Mouse (Mus musculus): ENCODE results near the gene Mvd. TPM values are rescaled to one million over a fixed set of nuclear protein-coding genes. Genes with fewer than 3 reads are reported as not detected.

The Mvd gene
- 10.3 TPM for polyA plus RNA-seq (2017; shearing (Covaris generic))

GRCm38 (mm10) chr8:122443262-122444006 lies at the start of gene Mvd:
Mvd (minus strand) TSS chr8:122443422.

GRCm38 (mm10) chr8:122475580-122476320 lies 32.5 kb upstream of the Mvd start, which contains the start of the genes Rnf166 and Ctu2:
Rnf166 (minus strand) TSS chr8:122476064.
Ctu2 (plus strand) TSS chr8:122476143.

DNA sequence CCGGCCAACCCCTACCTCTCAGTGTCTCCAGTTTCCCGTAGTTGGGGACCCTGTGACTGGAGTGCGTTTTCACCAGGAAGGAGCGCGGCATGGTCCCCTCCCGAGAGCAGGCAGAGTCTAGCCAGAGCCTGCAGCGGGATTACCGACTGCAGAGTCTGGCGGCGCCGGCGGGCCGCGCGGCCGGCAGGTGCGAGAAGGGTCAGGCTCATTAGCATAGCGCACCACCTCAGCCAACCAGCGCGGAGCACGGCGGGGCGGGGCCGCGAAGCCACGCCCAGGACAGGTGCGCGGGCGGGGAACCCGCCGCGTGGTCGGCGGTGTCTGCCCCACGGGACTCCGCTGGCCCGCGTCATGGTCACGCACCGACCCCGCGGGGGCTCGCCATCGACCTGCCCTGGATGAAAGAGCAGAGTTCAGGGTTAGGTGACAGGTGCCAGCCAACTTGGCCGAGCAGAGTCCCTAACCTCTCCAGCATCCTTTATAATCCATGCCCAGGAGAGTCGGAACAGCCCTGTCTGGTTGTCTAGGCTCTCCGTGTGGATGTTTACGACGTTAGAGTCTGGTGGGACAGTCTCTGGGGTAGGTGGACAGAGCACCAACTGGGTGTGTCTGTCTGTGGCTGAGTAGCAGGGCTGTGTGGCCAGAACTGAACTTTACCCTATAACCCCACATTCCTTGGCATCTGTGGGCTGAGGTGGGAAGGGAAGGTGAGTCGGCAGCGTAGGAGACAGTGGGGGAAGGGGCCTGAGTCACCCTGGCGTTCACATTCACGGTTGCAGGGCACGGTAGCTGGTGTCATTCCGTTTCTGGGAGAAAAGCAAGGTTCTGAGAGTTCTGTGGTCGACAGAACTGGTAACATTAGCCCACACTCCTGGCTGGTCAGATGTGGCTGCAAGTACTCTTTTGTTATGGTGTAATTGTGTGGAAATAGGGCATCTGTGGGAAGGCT lies 17.6 kb upstream of the Mvd start, which contains the start of gene Snai3:
TSS of gene Snai3 (minus strand) at position 210 of the 949 bp plus-strand sequence.

DNA sequence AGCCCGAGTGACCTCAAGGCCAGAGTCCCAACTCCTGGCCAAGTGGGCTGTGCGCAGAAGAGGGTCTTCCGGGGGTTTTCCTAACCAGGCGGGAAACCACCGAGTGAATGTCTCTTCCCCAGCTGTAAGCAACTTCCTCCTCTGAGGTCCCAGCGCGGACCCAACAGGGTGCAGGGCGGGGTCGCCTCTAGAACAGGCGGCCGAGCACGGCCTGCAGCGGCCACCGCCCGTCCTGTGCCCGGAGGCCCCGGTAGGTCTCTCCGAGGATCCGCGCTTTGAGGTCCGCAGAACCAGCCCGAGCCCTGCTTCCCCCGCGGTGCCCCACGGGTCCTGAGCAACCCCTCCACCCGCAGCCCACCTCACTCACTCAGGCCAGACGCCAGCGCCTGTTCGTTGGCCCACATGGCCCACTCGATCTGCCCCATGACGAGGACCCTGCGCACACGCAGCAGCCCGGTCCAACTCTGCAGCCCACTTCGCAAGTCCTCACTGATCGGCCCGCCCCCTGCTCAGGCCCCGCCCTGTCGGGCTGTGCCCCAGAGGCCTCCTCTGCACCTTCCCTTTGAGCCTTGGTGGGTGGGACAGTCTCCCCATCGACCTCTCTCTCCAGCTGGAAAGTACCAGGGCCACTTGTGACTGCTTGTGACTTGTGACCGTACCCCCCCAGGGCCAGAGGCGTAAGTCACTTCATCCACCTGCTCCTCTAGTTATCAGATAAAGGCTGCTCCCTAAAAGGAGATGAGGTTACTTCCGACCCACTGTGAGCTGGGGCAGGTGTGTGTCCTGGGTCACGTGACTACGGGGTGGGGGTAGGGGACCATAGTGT lies 10.6 kb downstream of the Mvd start, which contains the start of gene Cyba:
TSS of gene Cyba (minus strand) at position 488 of the 826 bp plus-strand sequence.

GRCm38 (mm10) chr8:122421376-122422070 lies 21.7 kb downstream of the Mvd start, which contains the start of gene Il17c:
Il17c (plus strand) TSS chr8:122422020.

Other genes starting within 250 kb of the Mvd start
- 55.0 TPM for gene Zfpm1, start 161.3 kb downstream of the Mvd start, polyA plus RNA-seq (2017; shearing (Covaris generic))
- not detected for gene Trhr2, start 82.7 kb downstream of the Mvd start, polyA plus RNA-seq (2017; shearing (Covaris generic))
- 49.3 TPM for gene Zc3h18, start 66.8 kb downstream of the Mvd start, polyA plus RNA-seq (2017; shearing (Covaris generic))
- 0.54 TPM for gene Il17c, start 21.4 kb downstream of the Mvd start, polyA plus RNA-seq (2017; shearing (Covaris generic))
- 405 TPM for gene Cyba, start 10.5 kb downstream of the Mvd start, polyA plus RNA-seq (2017; shearing (Covaris generic))
- gene Snai3, start 17.3 kb upstream of the Mvd start, polyA plus RNA-seq (2017; shearing (Covaris generic)), result 8.2 TPM
- gene Rnf166, start 32.6 kb upstream of the Mvd start, polyA plus RNA-seq (2017; shearing (Covaris generic)), result 170 TPM
- 44.4 TPM for gene Ctu2, start 32.7 kb upstream of the Mvd start, polyA plus RNA-seq (2017; shearing (Covaris generic))
- gene Piezo1, start 107.9 kb upstream of the Mvd start, polyA plus RNA-seq (2017; shearing (Covaris generic)), result 35.1 TPM
- 77.6 TPM for gene Cdt1, start 124.6 kb upstream of the Mvd start, polyA plus RNA-seq (2017; shearing (Covaris generic))
- gene Aprt, start 133.5 kb upstream of the Mvd start, polyA plus RNA-seq (2017; shearing (Covaris generic)), result 151 TPM
- 7.4 TPM for gene Galns, start 168.0 kb upstream of the Mvd start, polyA plus RNA-seq (2017; shearing (Covaris generic))
- gene Trappc2l, start 168.2 kb upstream of the Mvd start, polyA plus RNA-seq (2017; shearing (Covaris generic)), result 33.9 TPM
- gene Pabpn1l, start 179.3 kb upstream of the Mvd start, polyA plus RNA-seq (2017; shearing (Covaris generic)), result not detected